Mouse (Mus musculus): ENCODE data around the gene Sema4c. TPM values are rescaled to one million over a fixed set of nuclear protein-coding genes. Genes with fewer than 3 reads are reported as not detected.

Sema4c gene
- polyA plus RNA-seq (2012; rRNA removed; ENCODE audit: low replicate concordance), result 4.7 and 6.1 TPM in 2 replicates

GRCm38 (mm10) chr1:36558031-36558993 is at the start of gene Sema4c:
TSS of gene Sema4c (minus strand) at chr1:36558349.

GRCm38 (mm10) chr1:36546888-36547471 is 11.2 kb downstream of the Sema4c start, which contains the start of gene Ankrd39:
TSS of gene Ankrd39 (minus strand) at chr1:36547445.

GRCm38 (mm10) chr1:36539186-36539585 is 19.0 kb downstream of the Sema4c start, which contains the start of gene Gm42417:
TSS of gene Gm42417 (minus strand) at chr1:36539429.

GRCm38 (mm10) chr1:36536783-36537182 is 21.4 kb downstream of the Sema4c start, which contains the start of gene Ankrd23:
TSS of gene Ankrd23 (minus strand) at chr1:36536883.

GRCm38 (mm10) chr1:36511289-36512021 is 46.7 kb downstream of the Sema4c start, which contains the start of gene Cnnm3:
TSS of gene Cnnm3 (plus strand) at chr1:36511867.

Other genes with a start within 250 kb of the Sema4c start
- 23.7 and 29.8 TPM in 2 replicates for gene Kansl3, start 189.2 kb downstream of the Sema4c start, polyA plus RNA-seq (2012; rRNA removed; ENCODE audit: low replicate concordance)
- not detected in 2 replicates for gene Fer1l5, start 186.1 kb downstream of the Sema4c start, polyA plus RNA-seq (2012; rRNA removed; ENCODE audit: low replicate concordance)
- gene Lman2l, start 113.1 kb downstream of the Sema4c start, polyA plus RNA-seq (2012; rRNA removed; ENCODE audit: low replicate concordance), result 2.9 and 3.1 TPM in 2 replicates
- 40.9 and 84.2 TPM in 2 replicates for gene Cnnm4, start 86.7 kb downstream of the Sema4c start, polyA plus RNA-seq (2012; rRNA removed; ENCODE audit: low replicate concordance)
- gene Cnnm3, start 46.5 kb downstream of the Sema4c start, polyA plus RNA-seq (2012; rRNA removed; ENCODE audit: low replicate concordance), result 13.4 and 14.5 TPM in 2 replicates
- gene Ankrd23, start 21.5 kb downstream of the Sema4c start, polyA plus RNA-seq (2012; rRNA removed; ENCODE audit: low replicate concordance), result 5.7 and 7.3 TPM in 2 replicates
- not detected in 2 replicates for gene Gm42417, start 18.9 kb downstream of the Sema4c start, polyA plus RNA-seq (2012; rRNA removed; ENCODE audit: low replicate concordance)
- 6.2 and 9.5 TPM in 2 replicates for gene Ankrd39, start 10.9 kb downstream of the Sema4c start, polyA plus RNA-seq (2012; rRNA removed; ENCODE audit: low replicate concordance)
- gene Fam178b, start 124.8 kb upstream of the Sema4c start, polyA plus RNA-seq (2012; rRNA removed; ENCODE audit: low replicate concordance), result 0.72 and 1.3 TPM in 2 replicates
- 982 and 1,089 TPM in 2 replicates for gene Cox5b, start 133.1 kb upstream of the Sema4c start, polyA plus RNA-seq (2012; rRNA removed; ENCODE audit: low replicate concordance)
- gene 4933424G06Rik, start 151.8 kb upstream of the Sema4c start, polyA plus RNA-seq (2012; rRNA removed; ENCODE audit: low replicate concordance), result not detected in 2 replicates
- gene Actr1b, start 156.1 kb upstream of the Sema4c start, polyA plus RNA-seq (2012; rRNA removed; ENCODE audit: low replicate concordance), result 74.6 and 95.8 TPM in 2 replicates
- 3.3 and 11.2 TPM in 2 replicates for gene Zap70, start 203.4 kb upstream of the Sema4c start, polyA plus RNA-seq (2012; rRNA removed; ENCODE audit: low replicate concordance)

Measured in duodenum, adult 2 months (tissue).